Mouse (Mus musculus) bone marrow, adult 2 months (tissue): ENCODE data around the gene Sohlh2.

Experiments
- CTCF ChIP-seq: fragments of 200-500 bp; IDR thresholded peaks from 2 replicates; pipeline ENCODE4 v1.5.1; 2011; ENCODE audit warnings: low read length, control low read depth; ENCODE audit not compliant: control insufficient read depth, insufficient read depth
- POLR2A ChIP-seq: fragments of 200-500 bp; IDR thresholded peaks from 2 replicates; pipeline ENCODE4 v1.6.1; 2011; ENCODE audit warnings: low read depth, mild to moderate bottlenecking, control low read depth, low read length, borderline replicate concordance; ENCODE audit not compliant: control insufficient read depth

- TF ChIP-seq CTCF (no peak), POLR2A (no peak)
Measured at GRCm38 (mm10) chr3:55195581-55196327, 13.9 kb downstream of the Sohlh2 start.
